Mouse (Mus musculus) midbrain, embryonic 16.5 days (tissue): ENCODE measurements at regions not wholly inside any gene's neighbourhood (a gene's known extent, or its start where the extent isn't known, plus 50 kb on each side); places are given as distances from the start of the nearest gene placed in this dataset.

ENCODE experiments used
- ATAC-seq: fragments of 200-750 bp; cut with Nextera tagmentation; 2 replicates; pipeline ENCODE4 v1.8.0; 2017; ENCODE audit warnings: moderate TSS enrichment
- H3K27ac ChIP-seq: fragments of 300-500 bp; sonication (generic); 2 replicates; pipeline ENCODE4 v1.5.1; 2014; ENCODE audit warnings: mild to moderate bottlenecking, low read length, mixed read lengths
- H3K27me3 ChIP-seq: fragments of 300-500 bp; sonication (generic); 2 replicates; pipeline ENCODE4 v1.6.1; 2014; ENCODE audit warnings: low read depth, low read length, mixed read lengths; ENCODE audit not compliant: control insufficient read depth, insufficient read depth
- H3K36me3 ChIP-seq: fragments of 300-500 bp; sonication (generic); 2 replicates; pipeline ENCODE4 v1.6.1; 2014; ENCODE audit warnings: mild to moderate bottlenecking, low read length, moderate library complexity, mixed read lengths; ENCODE audit not compliant: control insufficient read depth, insufficient read depth
- H3K4me1 ChIP-seq: fragments of 300-500 bp; sonication (generic); 2 replicates; pipeline ENCODE4 v1.6.1; 2014; ENCODE audit warnings: mild to moderate bottlenecking, low read length, mixed read lengths; ENCODE audit not compliant: control insufficient read depth, insufficient read depth
- H3K4me2 ChIP-seq: fragments of 300-500 bp; sonication (generic); 2 replicates; pipeline ENCODE4 v1.6.1; 2014; ENCODE audit warnings: mild to moderate bottlenecking, low read length, mixed read lengths
- H3K4me3 ChIP-seq: fragments of 300-500 bp; sonication (generic); 2 replicates; pipeline ENCODE4 v1.5.1; 2014; ENCODE audit warnings: low read depth, mild to moderate bottlenecking, low read length, moderate library complexity, mixed read lengths
- H3K9ac ChIP-seq: fragments of 300-500 bp; sonication (generic); 2 replicates; pipeline ENCODE4 v1.6.1; 2014; ENCODE audit warnings: low read depth, low read length, mixed read lengths
- H3K9me3 ChIP-seq: fragments of 300-500 bp; sonication (generic); replicated peaks from 2 replicates; pipeline ENCODE4 v1.6.1; 2014; ENCODE audit warnings: mild to moderate bottlenecking, low read length, mixed read lengths; ENCODE audit not compliant: control insufficient read depth, poor library complexity, severe bottlenecking
- WGBS: fragments of 180-500 bp; shearing (Covaris S2); extraction: QIAGEN DNeasy Blood & Tissue Kit; methylation state at CpG from one replicate; pipeline ENCODE4 v1.1.7; 2014; 5-methylcytosine and 5-hydroxymethylcytosine counted together

GRCm38 (mm10) chr2:128393921-128394320, 197.1 kb upstream of the Spdye4c start:
- H3K9ac ChIP-seq, result no peak overlapping the region
- 76% methylated on average over 5 of the region's 5 CpGs for WGBS
- H3K27ac ChIP-seq, result no peak overlapping the region

GRCm38 (mm10) chr2:128395308-128396007, 195.6 kb upstream of the Spdye4c start:
- WGBS, result 39% methylated on average over 4 of the region's 4 CpGs
- Histone ChIP-seq H3K9me3 (no peaks in the 10 kb centered on the region), H3K4me3 (no peak overlapping the region), H3K4me1 (no peaks in the 10 kb centered on the region), H3K4me2 (no peak overlapping the region), H3K9ac (no peak overlapping the region), H3K27me3 (peaks cover 15% of the 10 kb centered on the region), H3K36me3 (no peaks in the 10 kb centered on the region), H3K27ac (no peak overlapping the region)
- ATAC-seq, result 0 out of 2 replicates have a peak, but pooled peaks have one; percentile 8

More at GRCm38 (mm10) chr2:128393921-128394320, 197.1 kb upstream of the Spdye4c start:
- no peak for ATAC-seq
- H3K36me3 ChIP-seq, result no peaks in the 10 kb centered on the region
- peaks cover 15% of the 10 kb centered on the region for H3K27me3 ChIP-seq
- H3K4me1 ChIP-seq, result peaks cover 7% of the 10 kb centered on the region; the same call in 1 of the 2 replicates
- H3K9me3 ChIP-seq, result no peaks in the 10 kb centered on the region
- no peak overlapping the region for H3K4me3 ChIP-seq
- no peak overlapping the region for H3K4me2 ChIP-seq

GRCm38 (mm10) chr2:128396008-128396346, 195.0 kb upstream of the Spdye4c start:
- peaks cover 15% of the 10 kb centered on the region for H3K27me3 ChIP-seq
- WGBS, result 5% methylated on average over 9 of the region's 9 CpGs
- no peaks in the 10 kb centered on the region for H3K36me3 ChIP-seq
- H3K4me2 ChIP-seq, result no peak overlapping the region
- no peaks in the 10 kb centered on the region for H3K4me1 ChIP-seq
- H3K27ac ChIP-seq, result no peak overlapping the region
- H3K9me3 ChIP-seq, result no peaks in the 10 kb centered on the region
- no peak overlapping the region for H3K4me3 ChIP-seq
- no peak overlapping the region for H3K9ac ChIP-seq
- ATAC-seq, result peak; percentile 86

DNA sequence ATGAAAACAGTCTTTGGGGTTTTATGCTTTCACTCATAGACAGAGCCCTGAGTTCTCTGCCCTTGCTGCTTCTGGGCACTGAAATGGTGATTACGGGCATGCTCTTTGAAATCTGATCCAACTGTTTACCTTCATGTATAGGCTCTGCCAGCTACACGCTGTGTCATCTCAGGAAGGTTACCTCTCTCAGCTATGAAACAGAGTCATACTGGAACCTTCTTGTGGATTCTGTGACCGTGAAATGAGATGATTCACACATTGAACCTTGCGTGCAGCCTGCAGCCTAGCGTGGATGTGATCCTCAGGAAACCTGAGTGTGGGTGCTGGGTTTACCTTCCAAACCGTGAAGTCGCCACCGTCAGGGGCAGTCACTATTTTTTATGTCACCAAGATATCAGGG, 189.7 kb upstream of the Spdye4c start:
- Histone ChIP-seq H3K4me3 (no peak overlapping the region), H3K27ac (no peak overlapping the region), H3K36me3 (no peaks in the 10 kb centered on the region), H3K9ac (no peak overlapping the region), H3K27me3 (no peaks in the 10 kb centered on the region), H3K4me2 (no peak overlapping the region), H3K9me3 (no peaks in the 10 kb centered on the region), H3K4me1 (peaks cover 10% of the 10 kb centered on the region)
- WGBS, result 74% methylated on average over 8 of the region's 8 CpGs
- no peak for ATAC-seq

DNA sequence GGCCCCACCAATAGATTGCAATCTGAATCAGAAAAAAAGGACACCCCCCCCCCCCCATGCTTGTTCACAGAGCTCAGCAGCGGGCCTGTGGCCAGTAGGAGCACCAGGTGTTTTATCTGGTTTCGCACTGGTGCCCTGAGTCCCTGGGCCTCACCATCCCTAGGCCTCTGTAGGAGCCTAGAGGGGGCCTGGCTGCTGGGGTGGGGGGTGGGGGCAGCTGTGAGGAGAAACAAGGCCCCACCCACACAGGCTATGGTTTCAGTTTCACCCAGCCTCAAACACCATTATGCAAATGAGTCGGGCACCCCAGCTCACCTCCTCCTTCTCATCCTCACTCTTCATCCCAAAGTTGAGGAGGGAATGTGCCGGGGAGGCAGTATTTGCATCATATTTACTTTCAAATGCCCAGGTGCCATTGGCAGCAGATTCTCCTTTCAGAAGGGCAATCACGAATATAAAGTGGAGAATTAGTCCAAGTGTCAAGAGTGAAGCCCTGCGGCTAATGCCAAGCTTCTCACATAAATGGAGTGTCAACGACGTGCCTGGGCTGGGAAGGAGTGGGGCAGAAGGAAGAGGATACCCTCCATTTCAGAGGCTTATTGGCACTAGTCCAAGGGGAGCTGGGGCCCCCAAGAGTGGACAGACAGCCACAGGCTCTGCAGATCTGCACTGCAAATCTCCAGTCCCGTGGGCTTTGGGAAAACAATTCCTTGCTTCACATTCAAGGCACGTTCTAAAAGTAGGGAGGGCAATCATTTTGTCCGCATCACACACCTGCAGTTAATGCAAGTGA, 187.7 kb upstream of the Spdye4c start:
- H3K9me3 ChIP-seq, result no peaks in the 10 kb centered on the region
- H3K27me3 ChIP-seq, result no peaks in the 10 kb centered on the region
- peak; percentile 45; the same call in 1 of the 2 replicates for ATAC-seq
- H3K9ac ChIP-seq, result no peak overlapping the region
- no peak overlapping the region for H3K4me2 ChIP-seq
- H3K4me3 ChIP-seq, result no peak overlapping the region
- peaks cover 10% of the 10 kb centered on the region for H3K4me1 ChIP-seq
- WGBS, result 28% methylated on average over 11 of the region's 11 CpGs
- no peak overlapping the region for H3K27ac ChIP-seq
- no peaks in the 10 kb centered on the region for H3K36me3 ChIP-seq

DNA sequence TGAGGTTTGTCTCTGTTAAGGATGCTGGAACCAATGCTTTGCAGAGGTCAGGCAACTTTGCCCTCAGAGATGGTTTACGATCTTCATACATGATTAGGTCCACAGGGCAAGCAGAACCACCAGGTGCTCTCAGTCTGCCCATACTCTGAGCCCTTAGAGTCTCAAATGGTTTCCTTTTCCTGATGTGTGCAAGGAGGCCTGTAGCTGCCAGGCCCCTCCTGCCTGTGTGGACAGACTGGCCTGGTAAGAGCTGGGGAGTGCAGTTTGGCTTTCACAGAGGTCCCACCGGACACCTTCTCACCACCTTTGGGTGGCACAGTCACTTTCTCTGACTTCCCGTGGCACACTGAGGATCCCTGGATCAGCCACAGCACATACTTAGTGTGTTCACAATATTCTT, 186.6 kb upstream of the Spdye4c start:
- no peak overlapping the region for H3K9ac ChIP-seq
- no peak for ATAC-seq
- H3K9me3 ChIP-seq, result no peaks in the 10 kb centered on the region
- H3K27ac ChIP-seq, result no peak overlapping the region
- no peak overlapping the region for H3K4me3 ChIP-seq
- H3K36me3 ChIP-seq, result no peaks in the 10 kb centered on the region
- H3K4me2 ChIP-seq, result no peak overlapping the region
- H3K4me1 ChIP-seq, result peaks cover 10% of the 10 kb centered on the region
- 92% methylated on average over 3 of the region's 3 CpGs for WGBS
- no peaks in the 10 kb centered on the region for H3K27me3 ChIP-seq

GRCm38 (mm10) chr2:128407076-128407475, 183.9 kb upstream of the Spdye4c start:
- Histone ChIP-seq H3K9ac (no peak overlapping the region), H3K4me2 (no peak overlapping the region), H3K36me3 (no peaks in the 10 kb centered on the region), H3K27ac (no peak overlapping the region), H3K9me3 (no peaks in the 10 kb centered on the region), H3K4me1 (peaks cover 10% of the 10 kb centered on the region), H3K27me3 (no peaks in the 10 kb centered on the region), H3K4me3 (no peak overlapping the region)
- 79% methylated on average over 7 of the region's 7 CpGs for WGBS
- ATAC-seq, result no peak

GRCm38 (mm10) chr2:128408718-128409117, 182.3 kb upstream of the Spdye4c start:
- no peak overlapping the region for H3K9ac ChIP-seq
- H3K27me3 ChIP-seq, result no peaks in the 10 kb centered on the region
- H3K36me3 ChIP-seq, result no peaks in the 10 kb centered on the region
- no peak overlapping the region for H3K4me2 ChIP-seq
- no peak for ATAC-seq
- no peak overlapping the region for H3K4me3 ChIP-seq
- H3K9me3 ChIP-seq, result no peaks in the 10 kb centered on the region
- peaks cover 3% of the 10 kb centered on the region for H3K4me1 ChIP-seq
- no peak overlapping the region for H3K27ac ChIP-seq
- 36% methylated on average over 6 of the region's 6 CpGs for WGBS

GRCm38 (mm10) chr2:128412352-128412751, 178.7 kb upstream of the Spdye4c start:
- H3K4me2 ChIP-seq, result no peak overlapping the region
- no peak for ATAC-seq
- no peak overlapping the region for H3K27ac ChIP-seq
- H3K4me1 ChIP-seq, result no peaks in the 10 kb centered on the region
- WGBS, result 17% methylated on average over 10 of the region's 10 CpGs
- no peak overlapping the region for H3K4me3 ChIP-seq
- no peaks in the 10 kb centered on the region for H3K9me3 ChIP-seq
- H3K27me3 ChIP-seq, result no peaks in the 10 kb centered on the region
- H3K9ac ChIP-seq, result no peak overlapping the region
- no peaks in the 10 kb centered on the region for H3K36me3 ChIP-seq
